Mouse (Mus musculus): ENCODE data around the gene Tfeb.
A peak's percentile ranks its signal among the peaks of the same experiment; 100 is the strongest.

The Tfeb gene

DNA sequence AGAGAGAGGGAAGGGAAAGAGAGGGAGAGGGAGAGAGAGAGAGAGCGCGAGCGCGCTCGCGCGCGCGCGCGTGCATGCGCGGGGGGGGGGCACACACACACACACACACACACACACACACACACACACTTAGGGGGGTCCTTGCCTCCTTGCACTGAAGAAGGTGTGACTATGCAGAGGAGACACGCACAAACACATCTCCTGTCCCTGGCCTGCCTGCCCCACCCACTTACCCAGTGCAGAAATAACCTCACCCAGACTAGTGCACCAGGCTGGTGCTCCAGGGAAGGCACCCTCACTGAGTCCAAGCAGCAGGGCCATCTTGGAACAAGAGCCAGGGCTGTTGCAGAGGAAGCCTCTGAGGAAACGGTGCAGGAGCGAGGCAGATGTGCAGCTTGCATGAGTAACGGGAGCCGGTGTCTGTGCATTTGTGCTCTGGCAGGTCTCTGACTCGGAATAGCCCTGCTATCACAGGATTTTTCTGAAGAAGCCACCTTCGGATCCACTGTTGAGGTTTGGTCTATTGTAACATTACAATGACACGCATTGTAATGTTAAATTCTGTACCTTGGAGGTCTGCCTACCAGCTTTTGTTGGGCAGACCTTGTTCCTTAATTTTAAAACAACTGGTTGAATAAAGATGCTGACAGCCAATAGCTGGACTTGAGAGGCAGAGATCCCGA is 23.8 kb upstream of the Tfeb start:
- DNase-seq: no peak

- DNase-seq: no peak
Measured at GRCm38 (mm10) chr17:47715037-47715436, 21.8 kb upstream of the Tfeb start.

DNA sequence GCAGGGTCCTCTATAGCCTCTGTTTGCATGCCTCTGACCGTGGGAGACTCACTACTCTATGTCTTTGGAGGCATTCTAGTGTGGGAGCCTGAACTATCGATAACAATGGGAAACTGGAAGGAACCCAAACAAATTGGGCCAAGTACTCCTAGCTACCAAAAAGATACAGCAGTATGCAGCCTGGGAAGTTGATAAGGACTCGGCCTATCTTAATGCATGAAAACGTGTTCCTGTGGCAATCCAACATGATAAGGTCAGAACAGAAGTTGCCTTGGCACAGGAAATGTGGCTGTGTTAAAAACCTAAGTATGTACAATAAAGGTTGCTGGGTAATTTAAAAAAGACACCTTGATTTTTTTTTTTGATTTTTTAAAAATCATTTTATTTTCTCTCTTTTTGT is 15.6 kb upstream of the Tfeb start:
- no peak for DNase-seq

- no peak for DNase-seq
Measured at GRCm38 (mm10) chr17:47726566-47726965, 10.3 kb upstream of the Tfeb start, which contains the start of gene Pgc. Pgc (plus strand) TSS chr17:47726842.

DNA sequence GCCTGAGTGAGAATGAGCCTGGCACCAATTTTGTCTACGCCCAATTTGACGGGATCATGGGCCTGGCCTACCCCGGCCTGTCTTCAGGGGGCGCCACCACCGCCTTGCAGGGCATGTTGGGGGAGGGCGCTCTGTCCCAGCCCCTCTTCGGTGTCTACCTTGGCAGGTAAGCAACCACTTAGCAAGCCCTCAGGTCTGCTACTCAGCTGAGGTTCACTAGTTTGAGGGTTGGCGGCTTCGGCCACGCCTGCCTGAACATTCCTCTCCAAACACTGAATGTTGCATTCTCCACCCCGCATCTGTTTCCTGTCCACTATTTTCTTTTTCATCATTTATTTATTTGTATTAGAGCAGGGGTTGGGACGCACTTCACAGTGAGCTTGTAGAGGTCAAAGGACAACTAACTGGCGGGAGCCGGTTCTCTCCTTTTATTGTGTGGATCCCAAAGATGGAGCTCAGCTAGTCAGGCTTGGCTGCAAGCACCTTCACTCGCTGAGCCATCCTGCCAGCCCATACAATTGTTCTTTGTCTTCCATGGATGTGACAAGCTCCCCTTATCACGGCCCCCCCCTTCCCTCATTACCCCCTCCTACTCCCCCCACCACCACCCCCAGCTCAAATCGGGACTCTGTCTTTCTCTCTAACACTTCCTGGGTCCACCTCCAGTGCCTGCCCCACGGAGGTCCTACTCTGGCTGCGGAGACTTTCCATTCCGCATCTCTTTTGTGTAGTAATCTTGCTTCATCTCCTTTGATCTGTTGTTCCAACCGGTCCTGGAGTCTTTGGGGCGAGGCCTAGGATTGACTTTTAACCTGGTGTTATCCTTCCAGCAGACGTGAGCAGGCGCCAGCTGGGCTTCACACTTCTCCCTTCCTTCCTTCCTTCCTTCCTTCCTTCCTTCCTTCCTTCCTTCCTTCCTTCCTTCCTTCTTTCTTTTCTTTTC is 5.9 kb upstream of the Tfeb start:
- no peak for DNase-seq

DNA sequence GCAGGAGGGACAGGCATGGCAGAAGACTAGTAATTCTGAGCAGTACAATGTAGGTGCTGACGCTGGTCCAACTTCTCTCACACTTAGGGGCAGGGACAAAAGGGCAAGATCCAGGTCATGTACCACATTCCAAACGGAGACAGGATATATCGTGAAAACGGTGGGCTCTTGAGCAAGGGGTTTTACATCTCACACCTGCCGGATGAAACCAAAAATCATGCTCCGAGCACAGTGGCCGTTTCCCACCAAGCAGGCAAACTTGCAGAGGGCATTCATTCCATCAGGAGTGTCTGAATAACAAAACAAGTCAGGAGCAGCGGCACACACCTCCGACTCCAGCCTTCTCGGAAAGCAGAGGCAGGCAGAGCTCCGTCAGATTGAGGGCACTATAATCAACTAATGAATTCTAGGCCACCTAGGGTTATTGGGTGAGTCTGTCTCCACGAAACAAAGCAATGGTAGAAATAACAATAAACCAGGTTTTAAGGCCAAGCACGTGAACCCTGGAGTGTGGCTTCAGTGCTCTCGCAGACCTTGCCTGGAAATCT is 1.2 kb upstream of the Tfeb start:
- DNase-seq: no peak

DNA sequence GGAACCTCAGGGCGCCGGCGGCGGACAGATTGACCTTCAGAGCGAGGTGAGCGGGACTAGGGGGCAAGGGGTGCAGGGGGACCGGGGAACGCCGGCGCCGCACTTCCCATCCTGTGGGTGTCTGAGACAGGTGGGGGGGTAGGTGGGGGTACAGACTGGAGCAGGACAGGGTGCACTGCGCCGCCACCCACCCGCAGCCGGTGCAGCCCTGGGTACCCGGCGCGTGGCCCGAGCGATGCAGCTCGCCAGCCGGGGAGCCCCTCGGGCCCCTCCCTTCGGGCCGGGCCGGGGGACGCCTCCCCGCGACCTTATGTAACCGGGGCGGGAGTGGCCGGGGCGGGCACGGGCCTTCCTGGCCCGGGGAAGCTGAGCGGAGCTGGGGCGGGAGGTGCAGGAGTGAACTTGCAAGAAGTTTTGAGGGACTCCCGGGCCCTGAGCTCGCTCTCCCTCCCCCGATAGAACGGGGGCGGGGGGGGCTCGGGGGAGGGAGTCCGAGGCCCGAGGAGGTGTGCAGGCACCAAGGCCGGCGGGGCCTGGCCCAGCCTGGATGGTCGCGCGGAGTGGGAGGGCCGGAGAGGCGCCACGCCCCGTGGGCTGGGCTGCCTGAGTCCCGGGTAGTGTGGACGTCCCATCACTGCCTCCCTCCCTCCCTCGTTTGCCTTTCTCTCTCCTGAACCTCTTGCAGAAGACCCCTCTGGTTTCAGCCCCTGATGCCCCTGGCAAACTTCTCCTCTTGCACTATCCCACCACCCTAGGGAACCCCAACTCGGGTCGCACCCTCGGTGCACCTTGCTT is 638 bp downstream of the Tfeb start:
- DNase-seq: peak; percentile 95

- peak; percentile 76 for DNase-seq
Measured at GRCm38 (mm10) chr17:47738066-47738878, 1.4 kb downstream of the Tfeb start.

- peak; percentile 64 for DNase-seq
Measured at GRCm38 (mm10) chr17:47738879-47739798, 2.3 kb downstream of the Tfeb start.

DNA sequence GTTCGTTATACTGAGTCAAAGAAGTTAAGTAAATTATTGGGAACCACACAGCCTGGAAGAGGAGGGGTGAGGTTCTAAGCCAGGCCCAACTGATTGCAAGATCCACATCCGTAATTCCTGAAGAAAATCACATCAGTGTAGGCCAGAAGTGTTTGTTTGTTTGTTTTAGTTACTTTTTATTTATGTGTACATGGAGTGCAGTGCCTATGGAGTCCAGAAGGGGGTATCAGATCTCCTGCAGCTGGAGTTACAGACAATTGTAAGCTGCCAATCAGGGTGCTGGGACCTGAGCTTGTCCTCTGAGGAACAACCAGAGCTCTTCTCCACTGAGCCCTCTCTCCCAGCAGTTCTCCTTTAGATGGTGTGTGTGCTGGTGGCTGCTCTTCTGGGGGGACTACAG is 3.4 kb downstream of the Tfeb start:
- DNase-seq: no peak

- DNase-seq: no peak
Measured at GRCm38 (mm10) chr17:47742991-47743734, 6.3 kb downstream of the Tfeb start.

DNA sequence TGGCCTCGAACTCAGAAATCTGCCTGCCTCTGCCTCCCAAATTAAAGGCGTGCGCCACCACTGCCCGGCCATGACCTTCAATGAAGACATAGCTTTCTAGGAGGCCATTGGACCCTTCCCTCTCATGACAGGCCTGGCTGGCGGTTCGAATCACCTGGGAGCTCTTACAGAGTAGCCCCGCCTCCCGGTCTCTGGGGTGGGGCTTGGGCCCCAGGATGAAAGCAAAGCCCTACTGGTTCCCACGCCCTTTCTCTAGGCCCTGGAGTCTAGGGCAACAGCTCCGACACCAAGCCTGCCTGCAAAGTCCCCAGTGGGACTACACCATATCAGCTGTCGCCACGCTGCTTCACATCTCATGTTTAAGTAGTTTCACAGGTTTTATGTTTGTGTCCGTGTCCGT is 7.3 kb downstream of the Tfeb start:
- no peak for DNase-seq

DNA sequence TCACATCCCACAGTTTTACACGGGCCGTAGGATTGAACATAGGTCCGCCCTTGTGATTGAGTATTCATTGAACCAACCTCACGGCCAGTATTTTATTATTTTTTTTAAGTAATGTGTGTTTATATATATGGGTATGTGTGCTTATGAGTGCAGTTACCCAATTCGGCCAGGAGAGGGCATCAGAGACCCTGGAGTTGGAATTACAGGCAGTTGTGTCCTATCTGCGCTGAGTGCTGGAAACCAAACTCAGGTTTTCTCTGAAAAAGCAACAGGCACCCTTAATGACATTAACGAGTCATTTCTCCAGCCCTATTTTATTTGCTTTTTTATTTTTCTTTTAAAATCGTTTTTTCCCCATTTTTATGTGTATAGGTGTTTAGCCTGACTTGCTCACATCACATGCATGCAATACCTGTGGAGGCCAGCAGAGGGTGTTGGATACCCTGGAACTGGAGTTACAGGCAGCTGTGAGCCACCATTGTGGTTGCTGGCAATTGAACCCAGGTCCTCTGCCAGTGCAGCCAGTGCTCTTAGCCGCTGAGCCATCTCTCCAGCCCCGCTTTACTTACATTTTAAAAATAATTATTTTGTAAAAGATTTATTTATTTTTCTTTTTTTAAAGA is 8.0 kb downstream of the Tfeb start:
- no peak for DNase-seq

- peak; percentile 40 for DNase-seq
Measured at GRCm38 (mm10) chr17:47748791-47749553, 12.1 kb downstream of the Tfeb start.

DNA sequence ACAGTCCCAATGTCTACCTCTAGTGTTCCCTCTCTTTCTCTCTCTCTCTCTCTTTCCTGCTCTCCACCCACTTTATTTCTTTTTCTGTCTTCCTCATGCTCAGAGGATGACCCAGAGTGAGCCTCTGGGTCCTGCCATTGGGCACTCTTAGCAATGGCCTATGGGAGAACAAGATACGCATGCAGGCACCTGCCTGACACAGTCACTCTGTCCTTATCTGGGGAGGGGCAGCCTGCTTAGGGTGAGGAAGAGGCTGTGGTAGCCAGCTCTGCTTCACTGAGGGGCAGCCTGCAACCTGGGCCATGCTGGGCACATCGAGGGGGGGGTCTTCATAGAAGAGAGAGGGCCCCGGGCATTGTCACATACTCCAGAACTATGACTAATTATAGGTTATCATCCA is 12.8 kb downstream of the Tfeb start:
- no peak for DNase-seq

DNA sequence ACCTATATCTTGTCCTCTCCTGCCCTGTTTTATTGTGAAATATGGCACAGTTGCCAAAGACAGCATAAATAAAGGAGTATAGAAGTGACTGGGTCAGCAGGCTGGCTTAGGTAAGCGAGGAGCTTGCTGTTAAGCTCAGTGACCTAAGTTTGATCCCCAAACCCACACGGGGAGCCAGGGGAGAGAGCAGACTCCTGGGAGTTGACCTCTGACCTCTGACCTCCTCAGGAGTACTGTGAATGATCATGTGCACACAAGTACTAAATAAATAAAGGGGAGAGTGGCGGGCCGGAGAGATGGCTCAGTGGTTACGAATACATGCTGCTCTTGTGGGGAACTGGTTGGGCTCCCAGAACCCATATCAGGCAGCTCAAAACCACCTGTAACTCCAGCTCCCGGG is 13.3 kb downstream of the Tfeb start:
- DNase-seq: no peak

DNA sequence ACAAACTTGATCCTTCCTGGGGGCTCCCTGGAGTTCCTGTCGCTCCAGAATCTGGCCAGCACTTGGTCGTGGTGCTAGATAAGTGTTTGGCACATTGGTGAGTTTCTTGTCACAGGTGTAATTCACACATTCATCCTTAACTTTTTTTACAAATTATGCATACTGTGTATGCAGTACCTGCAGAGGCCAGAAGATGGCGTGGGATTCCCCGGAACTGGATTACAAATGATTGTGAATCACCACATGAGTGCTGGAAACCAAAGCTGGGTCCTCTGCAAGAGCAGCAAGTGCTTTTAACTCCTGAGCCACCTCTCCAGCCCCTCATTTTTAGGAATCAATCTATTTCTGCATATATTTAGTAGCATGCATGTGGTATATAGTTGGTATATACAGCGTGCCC is 15.0 kb downstream of the Tfeb start:
- DNase-seq: no peak

DNA sequence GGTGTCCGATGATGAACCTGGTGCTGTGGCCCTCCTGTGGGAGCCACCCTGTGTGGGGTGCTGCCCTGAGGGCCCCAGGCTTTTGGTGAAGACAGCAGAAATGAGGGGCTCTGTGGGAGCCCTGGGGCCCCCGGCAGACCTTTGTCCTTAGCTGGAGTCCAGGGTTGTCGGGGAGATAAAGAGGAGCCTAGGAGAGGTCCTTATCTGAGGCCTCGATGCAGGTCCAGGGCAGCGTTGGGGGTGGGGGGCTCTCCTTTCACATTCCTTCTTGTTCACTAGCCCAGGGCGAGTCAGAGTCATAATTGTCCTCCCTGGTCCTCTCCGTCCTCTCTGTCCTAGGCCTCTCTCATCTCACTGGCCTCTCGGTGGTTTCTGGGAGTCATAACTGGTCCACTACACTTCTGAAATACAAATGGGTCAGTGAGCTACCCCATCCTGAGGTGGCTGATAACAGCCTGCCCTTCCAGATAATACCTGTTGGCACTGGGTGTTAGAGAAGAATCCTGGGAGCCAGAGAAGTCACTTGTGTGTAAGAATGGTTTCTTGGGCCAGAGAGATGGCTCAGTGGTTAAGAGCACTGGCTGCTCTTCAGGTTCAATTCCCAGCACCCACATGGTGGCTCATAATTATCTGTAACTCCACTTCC is 16.4 kb downstream of the Tfeb start:
- DNase-seq: no peak
